Mouse (Mus musculus) liver, postnatal 0 days (tissue): Measurements from ENCODE around the gene Prox2. TPM values are rescaled to one million over a fixed set of nuclear protein-coding genes. Genes with fewer than 3 reads are reported as not detected.
"Not testable (repeated sequence)": the region's sequence is repeated elsewhere in the genome, so short reads cannot be mapped to it uniquely, and the experiment has no call there.

Experiments
- ATAC-seq: fragments of 200-750 bp; cut with Nextera tagmentation; 2 replicates; pipeline ENCODE4 v1.8.0; 2017; ENCODE audit warnings: mild to moderate bottlenecking, moderate library complexity
- DNase-seq: peaks from one replicate; pipeline ENCODE4 v3.0.0-alpha.2; 2016
- H3K27ac ChIP-seq: fragments of 300-500 bp; sonication (generic); 2 replicates; pipeline ENCODE4 v1.5.1; 2014; ENCODE audit warnings: antibody characterized with exemption, moderate library complexity, mild to moderate bottlenecking, low read depth
- H3K27me3 ChIP-seq: fragments of 300-500 bp; sonication (generic); 2 replicates; pipeline ENCODE4 v1.6.1; 2014; ENCODE audit warnings: low read length, control low read depth, mixed read lengths; ENCODE audit not compliant: insufficient read depth
- H3K36me3 ChIP-seq: fragments of 300-500 bp; sonication (generic); replicated peaks from 2 replicates; pipeline ENCODE4 v1.6.1; 2014; ENCODE audit warnings: mild to moderate bottlenecking, control low read depth, low read length, moderate library complexity, mixed read lengths; ENCODE audit not compliant: insufficient read depth
- H3K4me1 ChIP-seq: fragments of 300-500 bp; sonication (generic); 2 replicates; pipeline ENCODE4 v1.6.1; 2014; ENCODE audit warnings: antibody characterized with exemption, mild to moderate bottlenecking, control low read depth; ENCODE audit not compliant: insufficient read depth
- H3K4me2 ChIP-seq: fragments of 300-500 bp; sonication (generic); 2 replicates; pipeline ENCODE4 v1.6.1; 2014; ENCODE audit warnings: low read depth, mild to moderate bottlenecking, low read length, moderate library complexity, mixed read lengths
- H3K4me3 ChIP-seq: fragments of 300-500 bp; sonication (generic); 2 replicates; pipeline ENCODE4 v1.5.1; 2014; ENCODE audit warnings: low read depth, low read length
- H3K9ac ChIP-seq: fragments of 300-500 bp; sonication (generic); replicated peaks from 2 replicates; pipeline ENCODE4 v1.6.1; 2014; ENCODE audit warnings: mild to moderate bottlenecking, moderate library complexity
- H3K9me3 ChIP-seq: fragments of 300-500 bp; sonication (generic); 2 replicates; pipeline ENCODE4 v1.6.1; 2016; ENCODE audit warnings: mild to moderate bottlenecking, control low read depth, low read length, mixed read lengths
- CTCF ChIP-seq: sonication (generic); IDR thresholded peaks from 2 replicates; pipeline ENCODE4 v1.5.1; 2016; ENCODE audit warnings: antibody characterized with exemption, low read depth
- EP300 ChIP-seq: IDR thresholded peaks from 2 replicates; pipeline ENCODE4 v1.6.1; 2016; ENCODE audit warnings: antibody characterized with exemption, low read depth, mild to moderate bottlenecking
- WGBS: fragments of 180-500 bp; shearing (Covaris S2); extraction: QIAGEN DNeasy Blood & Tissue Kit; methylation state at CpG from one replicate; pipeline ENCODE4 v1.1.7; 2014; ENCODE audit not compliant: insufficient replicate concordance; 5-methylcytosine and 5-hydroxymethylcytosine counted together
- polyA plus RNA-seq: library from polyadenylated mRNA; unstranded; fragments of >200 nt; fragmentation: Nextera tagmentation; extraction: Ambion mirVana; gene quantifications from 2 replicates; pipeline ENCODE4 v1.2.1, GENCODE M21; 2015

The Prox2 gene
- polyA plus RNA-seq, 1 experiment from 2014 or later: 2.8 TPM

DNA sequence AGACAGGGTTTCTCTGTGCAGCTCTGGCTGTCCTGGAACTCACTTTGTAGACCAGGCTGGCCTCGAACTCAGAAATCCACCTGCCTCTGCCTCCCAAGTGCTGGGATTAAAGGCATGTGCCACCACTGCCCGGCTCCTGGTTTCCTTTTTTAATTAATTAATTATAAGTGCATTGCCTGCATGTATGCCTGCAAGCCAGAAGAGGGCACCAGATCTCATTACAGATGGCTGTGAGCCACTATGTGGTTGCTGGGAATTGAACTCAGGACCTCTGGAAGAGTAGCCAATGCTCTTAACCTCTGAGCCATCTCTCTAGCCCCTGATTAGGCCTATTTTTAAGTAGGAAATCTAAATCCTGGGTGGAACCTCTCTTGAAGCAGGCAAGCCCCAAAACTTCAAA is 33.7 kb upstream of the Prox2 start:
- ATAC-seq, H3K27ac ChIP-seq, DNase-seq, H3K27me3 ChIP-seq, H3K9ac ChIP-seq, H3K9me3 ChIP-seq, H3K4me1 ChIP-seq, H3K4me3 ChIP-seq, H3K4me2 ChIP-seq, H3K36me3 ChIP-seq: not testable (repeated sequence)
- TF ChIP-seq CTCF: peak; percentile 36; the same call in 1 of the 2 replicates
- WGBS: 64% methylated on average over 2 of the region's 2 CpGs

DNA sequence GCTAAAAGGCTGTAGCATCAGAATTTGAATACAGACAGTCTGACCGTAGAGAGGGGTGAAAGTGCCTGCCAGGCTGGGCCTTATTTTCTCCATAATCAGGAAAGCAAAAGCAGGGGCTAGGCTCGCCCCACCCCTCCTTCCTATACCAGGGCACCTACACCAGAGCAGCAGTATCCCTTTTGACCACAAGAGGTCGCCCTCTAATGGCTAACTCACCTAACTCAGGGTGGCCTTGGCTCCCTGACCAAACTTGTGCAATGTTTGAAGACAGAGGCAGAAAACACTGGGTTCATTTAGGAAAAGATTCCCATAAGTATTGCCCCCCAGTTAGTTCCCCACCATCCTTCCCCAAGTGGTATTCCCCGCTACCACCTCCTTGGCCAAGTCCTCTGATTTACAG is 32.2 kb upstream of the Prox2 start:
- Histone ChIP-seq H3K4me1 (peaks cover 2% of the 10 kb centered on the region), H3K27me3 (no peaks in the 10 kb centered on the region), H3K27ac (no peak overlapping the region), H3K36me3 (no peaks in the 10 kb centered on the region), H3K9me3 (no peaks in the 10 kb centered on the region), H3K9ac (no peak overlapping the region), H3K4me3 (no peak overlapping the region), H3K4me2 (no peak overlapping the region)
- TF ChIP-seq EP300: no peak
- peak; percentile 96 for TF ChIP-seq CTCF
- DNase-seq (peak; percentile 89), ATAC-seq (peak; percentile 82)
- 21% methylated on average over 4 of the region's 4 CpGs for WGBS

DNA sequence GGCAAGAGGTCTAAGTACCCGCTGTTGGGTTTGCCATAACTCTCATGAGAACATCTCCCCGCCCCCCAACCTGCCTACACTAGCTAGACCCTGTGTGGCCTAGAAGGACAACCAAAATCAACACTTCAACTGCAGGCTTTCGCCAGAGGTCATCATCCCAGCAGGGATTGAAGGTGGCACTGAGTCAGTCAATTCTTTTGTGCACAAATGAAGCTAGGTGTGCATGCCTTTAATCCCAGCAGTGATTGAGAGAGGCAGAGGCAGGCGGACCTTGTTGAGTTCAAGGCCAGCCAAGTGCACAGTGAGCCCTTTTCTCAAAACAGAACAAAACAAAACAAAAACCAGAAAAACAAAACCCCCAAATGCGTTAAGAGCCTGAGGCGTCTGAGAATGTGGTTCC is 30.5 kb upstream of the Prox2 start:
- Histone ChIP-seq H3K27ac (no peak overlapping the region), H3K27me3 (no peaks in the 10 kb centered on the region), H3K4me1 (peaks cover 2% of the 10 kb centered on the region), H3K4me2 (no peak overlapping the region), H3K9ac (no peak overlapping the region), H3K4me3 (no peak overlapping the region), H3K36me3 (no peaks in the 10 kb centered on the region), H3K9me3 (no peaks in the 10 kb centered on the region)
- DNase-seq: no peak
- WGBS: 78% methylated on average over 6 of the region's 6 CpGs
- no peak for TF ChIP-seq CTCF
- no peak for TF ChIP-seq EP300
- ATAC-seq: no peak

DNA sequence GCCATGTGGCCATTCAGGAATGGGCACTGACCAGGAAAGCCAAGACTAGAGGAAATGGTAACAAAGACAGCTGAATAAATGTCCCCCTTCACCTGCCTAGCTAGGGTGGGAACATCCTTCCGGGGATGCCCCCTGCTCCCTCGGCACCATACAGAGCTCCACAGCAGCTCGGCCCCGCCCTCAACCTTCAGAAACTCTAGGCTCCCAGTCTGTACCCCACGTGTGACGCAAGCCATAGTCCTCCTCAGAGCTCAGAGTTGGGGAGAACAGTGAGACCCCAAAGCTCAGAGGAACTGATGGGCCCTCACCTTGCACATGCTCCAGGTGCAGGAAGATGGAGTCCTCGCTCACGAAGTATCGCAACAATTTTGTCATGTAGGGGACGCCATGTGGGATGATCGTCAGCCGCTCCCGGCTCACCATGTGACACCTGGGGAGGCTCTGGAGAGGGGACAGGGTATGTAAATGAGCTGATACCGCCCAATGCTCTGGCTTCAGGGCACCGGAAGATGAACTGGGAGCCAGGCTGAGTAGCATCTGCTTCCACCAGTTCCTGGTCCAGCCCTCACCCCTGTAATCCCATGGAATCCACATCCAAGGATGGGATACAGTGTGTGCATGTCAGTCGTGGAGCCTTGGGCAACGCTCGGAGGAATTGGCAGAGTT is 29.6 kb upstream of the Prox2 start:
- Histone ChIP-seq H3K27me3 (no peaks in the 10 kb centered on the region), H3K4me3 (no peak overlapping the region), H3K9me3 (no peaks in the 10 kb centered on the region), H3K36me3 (no peaks in the 10 kb centered on the region; the same call in 1 of the 2 replicates), H3K4me2 (no peak overlapping the region), H3K9ac (no peak overlapping the region), H3K4me1 (peaks cover 2% of the 10 kb centered on the region), H3K27ac (no peak overlapping the region)
- TF ChIP-seq EP300: no peak
- TF ChIP-seq CTCF: no peak
- DNase-seq: no peak
- 44% methylated on average over 18 of the region's 18 CpGs for WGBS
- no peak for ATAC-seq

- H3K9me3 ChIP-seq: no peaks in the 10 kb centered on the region
- 83% methylated on average over 4 of the region's 4 CpGs for WGBS
- no peak overlapping the region for H3K9ac ChIP-seq
- no peak for ATAC-seq
- H3K27ac ChIP-seq: no peak overlapping the region
- no peak overlapping the region for H3K4me2 ChIP-seq
- no peaks in the 10 kb centered on the region for H3K27me3 ChIP-seq
- TF ChIP-seq EP300 (no peak), CTCF (peak; percentile 28; the same call in 1 of the 2 replicates)
- peaks cover 24% of the 10 kb centered on the region for H3K36me3 ChIP-seq
- no peak overlapping the region for H3K4me3 ChIP-seq
- no peak for DNase-seq
- peaks cover 2% of the 10 kb centered on the region for H3K4me1 ChIP-seq
Observed at GRCm38 (mm10) chr12:85136627-85137026, 26.1 kb upstream of the Prox2 start.

- H3K4me2 ChIP-seq: no peak overlapping the region
- H3K4me3 ChIP-seq: no peak overlapping the region
- no peaks in the 10 kb centered on the region for H3K27me3 ChIP-seq
- H3K36me3 ChIP-seq: peaks cover 31% of the 10 kb centered on the region
- peaks cover 2% of the 10 kb centered on the region for H3K4me1 ChIP-seq
- no peak overlapping the region for H3K9ac ChIP-seq
- WGBS: 79% methylated on average over 19 of the region's 19 CpGs
- H3K27ac ChIP-seq: no peak overlapping the region
- 0 out of 2 replicates have a peak, but pooled peaks have one; percentile 2 for ATAC-seq
- DNase-seq: no peak
- no peaks in the 10 kb centered on the region for H3K9me3 ChIP-seq
- TF ChIP-seq CTCF: no peak
- no peak for TF ChIP-seq EP300
Observed at GRCm38 (mm10) chr12:85135513-85136470, 25.2 kb upstream of the Prox2 start.
